Comparison of ENCODE assay signal across 8 mouse cellular contexts in genomic region chr11:102445891-102446361, GRCm38 (mm10). TPM values are rescaled to one million over a fixed set of nuclear protein-coding genes. Genes with fewer than 3 reads are reported as not detected.
DNase-seq lines count a peak whose midpoint lies in the region; ATAC-seq and TF ChIP-seq lines count a peak whose summit lies in the region.

No protein-coding gene starts in this region.

- no peak for TF ChIP-seq EP300 in MEL (IDR thresholded peaks at IDR 0.05; ENCODE audit: low read depth in 1 of 2, low read length in 2 of 2)

- H3K4me2 ChIP-seq in forebrain, embryonic 11.5 days (ENCODE audit: low read depth, low read length, severe bottlenecking): peak overlapping the region; percentile 79
- peak overlapping the region; percentile 96 for H3K4me2 ChIP-seq in intestine, embryonic 15.5 days (replicated peaks)
- peak overlapping the region; percentile 96 for H3K4me2 ChIP-seq in midbrain, embryonic 13.5 days (replicated peaks)

- DNase-seq in cerebellum, adult 11-12 months: peak; percentile 77
- no peak for DNase-seq in cerebellum, postnatal 4 days (ENCODE audit: low spot score in 2 of 2)
- peak; percentile 48 for DNase-seq in MEL (ENCODE audit: low read depth, low spot score)
- DNase-seq in forebrain, embryonic 11.5 days (ENCODE audit: low spot score): no peak
- no peak for DNase-seq in layer of hippocampus, adult 18-20 months (ENCODE audit: low spot score in 2 of 2)
- no peak for DNase-seq in thymus, adult 2 months

- no peak overlapping the region for H3K9ac ChIP-seq in MEL (ENCODE audit: control insufficient read depth, low read depth, low read length, poor library complexity, severe bottlenecking)
- peak overlapping the region; percentile 96 for H3K9ac ChIP-seq in forebrain, embryonic 11.5 days (ENCODE audit: low read length)
- H3K9ac ChIP-seq in intestine, embryonic 15.5 days: peak overlapping the region; percentile 96
- H3K9ac ChIP-seq in midbrain, embryonic 13.5 days (replicated peaks): peak overlapping the region; percentile 100

- peaks cover 4 to 21% of the 10 kb centered on the region in 2 experiments for H3K4me1 ChIP-seq in MEL (ENCODE audit: control insufficient read depth in 1 of 2, insufficient read depth in 2 of 2, low read length in 2 of 2)
- H3K4me1 ChIP-seq in forebrain, embryonic 11.5 days (replicated peaks; ENCODE audit: control insufficient read depth, insufficient read depth, low read length): peaks cover 25% of the 10 kb centered on the region
- peaks cover 39% of the 10 kb centered on the region for H3K4me1 ChIP-seq in intestine, embryonic 15.5 days (replicated peaks)
- H3K4me1 ChIP-seq in midbrain, embryonic 13.5 days (replicated peaks): peaks cover 48% of the 10 kb centered on the region
- H3K4me1 ChIP-seq in thymus, adult 2 months (replicated peaks; ENCODE audit: control insufficient read depth, insufficient read depth, low read length): peaks cover 7% of the 10 kb centered on the region

- ATAC-seq in forebrain, embryonic 11.5 days (replicated peaks; ENCODE audit: low FRiP score): no peak
- peak; percentile 46 for ATAC-seq in intestine, embryonic 15.5 days
- ATAC-seq in midbrain, embryonic 13.5 days: 0 out of 2 replicates have a peak, but pooled peaks have one; percentile 1

- H3K36me3 ChIP-seq in MEL (ENCODE audit: control insufficient read depth in 1 of 2, insufficient read depth in 2 of 2, low read length in 2 of 2): peaks cover 0 to 5% of the 10 kb centered on the region in 2 experiments; a peak in 2 of 4 replicates
- peaks cover 4% of the 10 kb centered on the region; the same call in 1 of the 2 replicates for H3K36me3 ChIP-seq in forebrain, embryonic 11.5 days (ENCODE audit: control insufficient read depth, insufficient read depth, low read length)
- 0 out of 2 replicates have a peak, but pooled peaks cover 3% of the 10 kb centered on the region for H3K36me3 ChIP-seq in intestine, embryonic 15.5 days
- H3K36me3 ChIP-seq in midbrain, embryonic 13.5 days: peaks cover 32% of the 10 kb centered on the region
- no peaks in the 10 kb centered on the region for H3K36me3 ChIP-seq in thymus, adult 2 months (ENCODE audit: control insufficient read depth, insufficient read depth, low read length)

- TF ChIP-seq RAD21 in MEL (IDR thresholded peaks at IDR 0.05; ENCODE audit: low read depth, low read length): no peak

- WGBS in forebrain, embryonic 11.5 days: 16% methylated on average over 7 of the region's 7 CpGs
- 15% methylated on average over 7 of the region's 7 CpGs for WGBS in intestine, embryonic 15.5 days
- WGBS in midbrain, embryonic 13.5 days: 16% methylated on average over 7 of the region's 7 CpGs
- 69% methylated on average over 7 of the region's 7 CpGs for WGBS in thymus, adult 2 months

- H3K27me3 ChIP-seq in MEL (ENCODE audit: control insufficient read depth in 1 of 2, insufficient read depth in 2 of 2, low read length in 2 of 2): peaks cover 6 to 12% of the 10 kb centered on the region in 2 experiments
- H3K27me3 ChIP-seq in forebrain, embryonic 11.5 days (ENCODE audit: control insufficient read depth, insufficient read depth, low read length): peaks cover 6% of the 10 kb centered on the region; the same call in 1 of the 2 replicates
- no peaks in the 10 kb centered on the region for H3K27me3 ChIP-seq in intestine, embryonic 15.5 days (replicated peaks)
- H3K27me3 ChIP-seq in midbrain, embryonic 13.5 days: peaks cover 26% of the 10 kb centered on the region
- H3K27me3 ChIP-seq in thymus, adult 2 months (ENCODE audit: control insufficient read depth, insufficient read depth, low read length): peaks cover 12% of the 10 kb centered on the region; the same call in 1 of the 2 replicates

- TF ChIP-seq POLR2A in MEL (IDR thresholded peaks at IDR 0.05; ENCODE audit: control insufficient read depth in 1 of 2, insufficient read depth in 1 of 2, low read depth in 1 of 2, low read length in 2 of 2, poor library complexity in 1 of 2): no peak
- TF ChIP-seq POLR2A in thymus, adult 2 months (IDR thresholded peaks at IDR 0.05; ENCODE audit: control insufficient read depth, extremely low read depth, insufficient read depth, low read length, poor library complexity): no peak

- H3K9me3 ChIP-seq in MEL (replicated peaks; ENCODE audit: insufficient read depth, low read length): no peaks in the 10 kb centered on the region
- H3K9me3 ChIP-seq in forebrain, embryonic 11.5 days (ENCODE audit: control insufficient read depth, low read length): no peaks in the 10 kb centered on the region
- no peaks in the 10 kb centered on the region for H3K9me3 ChIP-seq in intestine, embryonic 15.5 days
- no peaks in the 10 kb centered on the region for H3K9me3 ChIP-seq in midbrain, embryonic 13.5 days

- no peak overlapping the region for H3K4me3 ChIP-seq in MEL (ENCODE audit: control insufficient read depth in 1 of 2, insufficient read depth in 1 of 2, low read depth in 2 of 2, low read length in 2 of 2)
- peak overlapping the region; percentile 93 for H3K4me3 ChIP-seq in forebrain, embryonic 11.5 days (ENCODE audit: low read depth, low read length)
- H3K4me3 ChIP-seq in intestine, embryonic 15.5 days (replicated peaks): peak overlapping the region; percentile 90
- H3K4me3 ChIP-seq in midbrain, embryonic 13.5 days (replicated peaks): peak overlapping the region; percentile 97
- H3K4me3 ChIP-seq in thymus, adult 2 months (ENCODE audit: control insufficient read depth, insufficient read depth, low read length): no peak overlapping the region

- H3K27ac ChIP-seq in MEL (ENCODE audit: control insufficient read depth, low read depth, low read length): no peak overlapping the region
- H3K27ac ChIP-seq in forebrain, embryonic 11.5 days (ENCODE audit: low read depth, low read length): no peak overlapping the region
- peak overlapping the region; percentile 90 for H3K27ac ChIP-seq in intestine, embryonic 15.5 days
- H3K27ac ChIP-seq in midbrain, embryonic 13.5 days: peak overlapping the region; percentile 98
- no peak overlapping the region for H3K27ac ChIP-seq in thymus, adult 2 months (ENCODE audit: control insufficient read depth, insufficient read depth, low read length)

- TF ChIP-seq CTCF in MEL (IDR thresholded peaks at IDR 0.05 in 2 of 3, conservative IDR thresholded peaks at IDR 0.05 in 1 of 3; ENCODE audit: control insufficient read depth in 1 of 3, insufficient read depth in 1 of 3, low read depth in 2 of 3, low read length in 3 of 3, poor library complexity in 1 of 3, severe bottlenecking in 1 of 3): no peak
- no peak for TF ChIP-seq CTCF in thymus, adult 2 months (IDR thresholded peaks at IDR 0.05; ENCODE audit: borderline replicate concordance, control insufficient read depth, extremely low read depth, insufficient read depth, low read length, poor library complexity)

- peaks cover 5% of the 10 kb centered on the region; the same call in 1 of the 2 replicates for H3K79me2 ChIP-seq in MEL (ENCODE audit: control insufficient read depth, insufficient read depth, low read length, poor library complexity)

RNA-seq across cellular contexts. Expression of gene Fam171a2, which starts 1.6 kb away (rescaled TPM):
- 1.8 and 2.0 TPM in 2 replicates for total RNA-seq in MEL (2012; rRNA removed)
- 1 to 10 TPM in 1 of 2 experiments, not detected in 1; 8.8 TPM for polyA plus RNA-seq in MEL (2012; ENCODE audit: insufficient read depth in 1 of 2, insufficient read length in 2 of 2, low read depth in 1 of 2, low replicate concordance in 2 of 2, missing spikeins in 1 of 2)
- polyA plus RNA-seq in forebrain, embryonic 11.5 days (2014; fragmentation: Nextera tagmentation; extraction: Ambion mirVana): 11.0 and 11.2 TPM in 2 replicates
- polyA plus RNA-seq in intestine, embryonic 15.5 days (2015; fragmentation: Nextera tagmentation; extraction: Ambion mirVana): 3.2 and 3.5 TPM in 2 replicates
- polyA plus RNA-seq in midbrain, embryonic 13.5 days (2015; fragmentation: Nextera tagmentation; extraction: Ambion mirVana): 10.9 and 18.4 TPM in 2 replicates
- 100 to 1,000 TPM; 106 to 111 TPM for total RNA-seq in layer of hippocampus, adult 18-20 months (2021)
- polyA plus RNA-seq in thymus, adult 2 months (2012; rRNA removed): 2.6 and 4.7 TPM in 2 replicates

RNA-seq across cellular contexts. Expression of gene Grn, which starts 15.8 kb away (rescaled TPM):
- total RNA-seq in MEL (2012; rRNA removed): 14.5 and 14.7 TPM in 2 replicates
- 10 to 100 TPM in 1 of 2 experiments, not detected in 1; 42.1 TPM for polyA plus RNA-seq in MEL (2012; ENCODE audit: insufficient read depth in 1 of 2, insufficient read length in 2 of 2, low read depth in 1 of 2, low replicate concordance in 2 of 2, missing spikeins in 1 of 2)
- 65.7 and 72.8 TPM in 2 replicates for polyA plus RNA-seq in forebrain, embryonic 11.5 days (2014; fragmentation: Nextera tagmentation; extraction: Ambion mirVana)
- 156 and 171 TPM in 2 replicates for polyA plus RNA-seq in intestine, embryonic 15.5 days (2015; fragmentation: Nextera tagmentation; extraction: Ambion mirVana)
- 57.4 and 61.8 TPM in 2 replicates for polyA plus RNA-seq in midbrain, embryonic 13.5 days (2015; fragmentation: Nextera tagmentation; extraction: Ambion mirVana)
- 10 to 100 TPM; 62.4 to 64.6 TPM for total RNA-seq in layer of hippocampus, adult 18-20 months (2021)
- polyA plus RNA-seq in thymus, adult 2 months (2012; rRNA removed): 151 and 160 TPM in 2 replicates

RNA-seq across cellular contexts. Expression of gene Itga2b, which starts 24.0 kb away (rescaled TPM):
- 8.3 and 10.7 TPM in 2 replicates for total RNA-seq in MEL (2012; rRNA removed)
- polyA plus RNA-seq in MEL (2012; ENCODE audit: insufficient read depth in 1 of 2, insufficient read length in 2 of 2, low read depth in 1 of 2, low replicate concordance in 2 of 2, missing spikeins in 1 of 2): 10 to 100 TPM in 1 of 2 experiments, not detected in 1; 55.7 TPM
- 5.0 and 7.4 TPM in 2 replicates for polyA plus RNA-seq in forebrain, embryonic 11.5 days (2014; fragmentation: Nextera tagmentation; extraction: Ambion mirVana)
- polyA plus RNA-seq in intestine, embryonic 15.5 days (2015; fragmentation: Nextera tagmentation; extraction: Ambion mirVana): 3.3 and 5.1 TPM in 2 replicates
- polyA plus RNA-seq in midbrain, embryonic 13.5 days (2015; fragmentation: Nextera tagmentation; extraction: Ambion mirVana): 4.9 and 6.0 TPM in 2 replicates
- total RNA-seq in layer of hippocampus, adult 18-20 months (2021): 1 to 10 TPM; 1.2 to 3.9 TPM
- 3.8 and 4.0 TPM in 2 replicates for polyA plus RNA-seq in thymus, adult 2 months (2012; rRNA removed)

RNA-seq across cellular contexts. Expression of gene Slc25a39, which starts 38.2 kb away (rescaled TPM):
- total RNA-seq in MEL (2012; rRNA removed): 174 and 183 TPM in 2 replicates
- polyA plus RNA-seq in MEL (2012; ENCODE audit: insufficient read depth in 1 of 2, insufficient read length in 2 of 2, low read depth in 1 of 2, low replicate concordance in 2 of 2, missing spikeins in 1 of 2): 100 to 1,000 TPM in 1 of 2 experiments, not detected in 1; 325 TPM
- 196 and 214 TPM in 2 replicates for polyA plus RNA-seq in forebrain, embryonic 11.5 days (2014; fragmentation: Nextera tagmentation; extraction: Ambion mirVana)
- polyA plus RNA-seq in intestine, embryonic 15.5 days (2015; fragmentation: Nextera tagmentation; extraction: Ambion mirVana): 305 and 329 TPM in 2 replicates
- polyA plus RNA-seq in midbrain, embryonic 13.5 days (2015; fragmentation: Nextera tagmentation; extraction: Ambion mirVana): 141 and 154 TPM in 2 replicates
- total RNA-seq in layer of hippocampus, adult 18-20 months (2021): 10 to 100 TPM; 62.9 to 64.5 TPM
- polyA plus RNA-seq in thymus, adult 2 months (2012; rRNA removed): 227 and 235 TPM in 2 replicates

RNA-seq across cellular contexts. Expression of gene Rundc3a, which starts 52.7 kb away (rescaled TPM):
- 0.39 and 0.42 TPM in 2 replicates for total RNA-seq in MEL (2012; rRNA removed)
- polyA plus RNA-seq in MEL (2012; ENCODE audit: insufficient read depth in 1 of 2, insufficient read length in 2 of 2, low read depth in 1 of 2, low replicate concordance in 2 of 2, missing spikeins in 1 of 2): 1 to 10 TPM in 1 of 2 experiments, not detected in 1; 2.1 TPM
- 33.1 and 35.4 TPM in 2 replicates for polyA plus RNA-seq in forebrain, embryonic 11.5 days (2014; fragmentation: Nextera tagmentation; extraction: Ambion mirVana)
- 8.7 and 10.8 TPM in 2 replicates for polyA plus RNA-seq in intestine, embryonic 15.5 days (2015; fragmentation: Nextera tagmentation; extraction: Ambion mirVana)
- polyA plus RNA-seq in midbrain, embryonic 13.5 days (2015; fragmentation: Nextera tagmentation; extraction: Ambion mirVana): 131 and 153 TPM in 2 replicates
- total RNA-seq in layer of hippocampus, adult 18-20 months (2021): 100 to 1,000 TPM; 489 to 499 TPM
- polyA plus RNA-seq in thymus, adult 2 months (2012; rRNA removed): 7.9 and 8.1 TPM in 2 replicates

Comparison
In these comparisons a context has a peak if more than half of its experiments do, and no peak if none do; other contexts are left out.
1. DNase-seq: peak in cerebellum, adult 11-12 months (single experiment) and MEL (single experiment); none in cerebellum, postnatal 4 days (0 of 2), forebrain, embryonic 11.5 days (single experiment), layer of hippocampus, adult 18-20 months (0 of 2) and thymus, adult 2 months (single experiment).
2. H3K27ac ChIP-seq: peak in intestine, embryonic 15.5 days (single experiment) and midbrain, embryonic 13.5 days (single experiment); none in MEL (single experiment), forebrain, embryonic 11.5 days (single experiment) and thymus, adult 2 months (single experiment).
3. H3K4me3 ChIP-seq: peak in forebrain, embryonic 11.5 days (single experiment), intestine, embryonic 15.5 days (single experiment) and midbrain, embryonic 13.5 days (single experiment); none in MEL (0 of 2) and thymus, adult 2 months (single experiment).
4. Peak in every context shown above with its lines, with median percentiles within 50 percentile points of each other: H3K4me2 ChIP-seq.